Mouse (Mus musculus) cerebellum, postnatal 14 days (tissue): ENCODE measurements around the gene Phf1.
"Not testable (repeated sequence)": the region's sequence is repeated elsewhere in the genome, so short reads cannot be mapped to it uniquely, and the experiment has no call there.

ENCODE experiments used
- DNase-seq, 2 experiments: peaks; one replicate each; pipeline ENCODE4 v3.0.0; 2021; ENCODE audit warnings: mixed read lengths in 2 of 2

The Phf1 gene

DNA sequence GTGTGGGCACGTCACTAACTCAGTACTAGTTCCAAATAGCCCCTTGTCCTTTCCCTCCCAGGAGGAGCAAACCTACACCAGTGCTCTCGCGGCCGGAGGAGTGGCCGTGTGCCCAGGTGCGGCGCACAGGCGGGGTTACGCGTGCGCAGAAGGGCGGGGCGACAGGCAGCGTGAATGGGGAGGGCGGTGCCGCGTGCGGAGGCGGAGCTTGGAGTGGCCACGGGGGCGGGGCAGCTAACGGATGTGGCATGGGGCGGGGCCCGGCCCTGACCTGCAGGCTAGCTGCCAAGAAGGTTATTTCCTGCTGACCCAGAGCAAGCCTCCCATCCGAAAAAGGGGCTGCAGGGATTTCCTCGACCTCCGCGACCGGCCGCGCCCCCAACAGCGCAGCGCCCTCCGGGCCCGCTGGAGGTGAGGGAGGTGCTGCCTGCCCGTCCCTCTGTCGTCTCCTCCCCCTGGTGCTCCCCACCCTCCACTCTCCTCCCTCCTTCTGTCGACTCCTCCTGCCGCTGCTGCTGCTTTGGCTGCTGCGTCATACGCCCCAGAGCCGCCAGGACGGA is at the start of gene Phf1:
Phf1 (plus strand) TSS at position 214 of the 560 bp plus-strand sequence.
- DNase-seq: peak; percentile 98

DNA sequence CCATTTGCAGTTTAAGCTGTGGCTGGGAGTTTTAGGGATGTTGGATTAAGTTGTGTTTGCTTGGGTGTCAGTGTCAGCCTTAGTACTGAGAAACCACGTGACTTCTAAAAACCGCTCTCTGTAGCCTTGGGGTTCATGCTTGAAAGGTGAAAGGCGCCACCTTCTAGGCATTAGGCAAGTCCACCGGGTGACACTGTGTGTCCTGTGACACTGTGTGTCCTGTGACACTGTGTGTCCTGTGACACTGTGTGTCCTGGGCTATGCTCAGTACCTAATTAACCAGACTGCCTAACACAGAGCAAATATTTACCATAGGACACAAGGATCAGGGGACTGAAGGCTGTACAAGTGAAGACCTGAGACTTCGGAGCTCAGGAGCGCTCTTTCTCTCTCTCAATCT is 49.3 kb upstream of the Phf1 start:
- no peak for DNase-seq

- peak; percentile 79 to 86 for DNase-seq
These were observed 47.6 kb upstream of the Phf1 start for GRCm38 (mm10) chr17:26884995-26885926.

GRCm38 (mm10) chr17:26886047-26886749 is 46.7 kb upstream of the Phf1 start:
- DNase-seq: peak; percentile 87 to 88

GRCm38 (mm10) chr17:26887926-26888325 is 44.9 kb upstream of the Phf1 start:
- no peak for DNase-seq

DNA sequence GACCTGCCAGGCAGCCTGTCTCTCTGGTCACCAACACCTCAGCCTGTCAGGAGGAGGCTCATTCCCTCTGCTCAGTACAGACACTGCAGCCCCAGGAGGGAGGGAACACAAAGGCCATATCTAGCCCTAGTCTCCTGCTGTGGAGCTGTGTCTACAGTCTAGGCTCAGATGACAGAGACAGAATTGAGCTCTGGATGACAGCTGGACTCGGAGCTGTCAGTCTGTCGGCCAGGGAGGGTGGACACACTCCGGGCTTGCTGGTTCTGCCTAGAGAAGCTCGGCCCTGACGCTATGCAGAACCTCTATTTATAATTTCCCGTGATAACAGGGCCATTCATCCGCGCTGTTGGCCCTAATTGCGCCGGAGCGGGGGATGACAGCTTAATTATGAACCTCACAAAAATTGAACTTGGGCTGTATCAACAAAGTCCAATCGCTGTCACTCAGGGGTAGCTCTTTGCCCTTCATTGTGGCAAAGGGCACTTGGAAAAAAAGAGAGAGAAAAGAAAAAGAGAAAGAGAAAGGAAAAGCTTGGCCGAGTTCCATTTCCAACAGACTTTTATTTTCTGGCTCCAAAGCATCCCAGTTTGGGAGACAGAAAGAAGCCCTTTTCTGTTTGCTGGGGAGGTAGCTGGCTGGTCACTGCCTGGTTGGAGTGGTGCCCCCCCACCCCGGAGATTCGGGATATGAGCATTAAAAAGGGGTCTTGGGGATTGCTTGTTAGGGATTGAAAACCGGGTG is 40.0 kb upstream of the Phf1 start:
- DNase-seq: peak in 1 of 2 experiments; percentile 20

- no peak for DNase-seq
These were observed 39.4 kb upstream of the Phf1 start for GRCm38 (mm10) chr17:26893492-26893891.

- DNase-seq: no peak
These were observed 38.5 kb upstream of the Phf1 start for GRCm38 (mm10) chr17:26894342-26894741.

- DNase-seq: peak; percentile 75 to 86
These were observed 37.3 kb upstream of the Phf1 start for GRCm38 (mm10) chr17:26895578-26895977.

- no peak for DNase-seq
These were observed 31.9 kb upstream of the Phf1 start for GRCm38 (mm10) chr17:26900916-26901315.

DNA sequence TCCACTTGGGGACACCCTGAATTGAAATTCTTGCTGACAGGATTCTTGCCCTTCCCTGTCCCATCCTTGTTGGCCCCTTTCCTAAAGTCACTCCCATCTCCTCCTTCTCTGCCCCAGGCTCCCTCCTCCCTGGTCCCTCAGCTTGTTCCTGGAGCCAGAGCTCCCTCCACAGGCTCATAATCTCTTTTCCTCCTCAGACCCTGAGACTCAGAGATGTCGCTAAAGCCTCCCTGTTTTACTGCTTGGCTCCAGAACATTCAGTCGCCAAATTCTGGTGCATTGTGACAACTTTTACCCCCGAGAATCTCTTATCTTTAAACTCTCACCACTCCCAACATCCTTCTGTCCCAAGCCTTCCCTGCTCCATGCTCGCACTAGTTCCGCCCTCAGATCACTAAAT is 28.5 kb upstream of the Phf1 start:
- DNase-seq: no peak

- peak; percentile 30 to 37 for DNase-seq
These were observed 25.3 kb upstream of the Phf1 start for GRCm38 (mm10) chr17:26907506-26907905.

GRCm38 (mm10) chr17:26915248-26915647 is 17.6 kb upstream of the Phf1 start:
- no peak for DNase-seq

GRCm38 (mm10) chr17:26916711-26917482 is 16.0 kb upstream of the Phf1 start, which contains the start of gene Kifc5b:
Gene Kifc5b, plus strand, starts transcription at chr17:26917091.
- peak; percentile 100 for DNase-seq

- DNase-seq: not testable (repeated sequence)
These were observed 15.3 kb upstream of the Phf1 start for GRCm38 (mm10) chr17:26917560-26917959.

DNA sequence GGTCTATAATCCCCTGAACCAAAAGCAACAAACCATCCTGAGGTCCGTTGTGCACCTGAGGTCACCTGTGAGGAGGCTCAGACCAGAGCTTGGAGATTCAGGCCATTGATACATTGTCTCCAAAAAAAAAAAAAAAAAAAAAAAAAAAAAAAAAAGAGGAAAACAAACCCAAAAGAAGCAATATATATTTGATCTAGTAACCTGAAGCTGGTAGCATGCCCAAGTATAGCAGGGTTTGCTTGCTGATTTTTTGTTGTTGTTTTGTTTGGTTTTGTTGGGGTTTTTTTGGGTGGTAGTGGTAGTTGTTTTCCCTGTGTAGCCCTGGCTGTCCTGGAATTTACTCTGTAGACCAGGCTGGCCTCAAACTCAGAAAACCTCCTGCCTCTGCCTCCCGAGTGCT is 14.5 kb upstream of the Phf1 start:
- no peak for DNase-seq

GRCm38 (mm10) chr17:26919516-26919915 is 13.3 kb upstream of the Phf1 start:
- DNase-seq: not testable (repeated sequence)

- not testable (repeated sequence) for DNase-seq
These were observed 10.5 kb upstream of the Phf1 start for GRCm38 (mm10) chr17:26922368-26922767.

- DNase-seq: not testable (repeated sequence)
These were observed 7.4 kb upstream of the Phf1 start for GRCm38 (mm10) chr17:26925414-26925813.

GRCm38 (mm10) chr17:26931795-26932194 is 1.1 kb upstream of the Phf1 start:
- peak; percentile 55 to 67 for DNase-seq

- no peak for DNase-seq
These were observed 567 bp downstream of the Phf1 start for GRCm38 (mm10) chr17:26933419-26933818.
